Mouse (Mus musculus) gonadal fat pad, adult 2 months (tissue): ENCODE data around the gene Defb45. TPM values are rescaled to one million over a fixed set of nuclear protein-coding genes. Genes with fewer than 3 reads are reported as not detected.

Experiments
- DNase-seq: peaks from one replicate; pipeline ENCODE4 v3.0.0-alpha.2; 2012; ENCODE audit warnings: low read depth
- polyA plus RNA-seq: library from polyadenylated mRNA; depleted of rRNA; stranded (reverse); fragments of >200 nt; gene quantifications from 2 replicates; pipeline ENCODE4 v1.2.3, GENCODE M21; 2012

Gene Defb45
- polyA plus RNA-seq, 1 experiment = 162 TPM

GRCm38 (mm10) chr2:152608719-152609118, 9.5 kb upstream of the Defb45 start:
- no peak for DNase-seq

- no peak for DNase-seq
These were observed 8.5 kb upstream of the Defb45 start for GRCm38 (mm10) chr2:152607746-152608145.

- no peak for DNase-seq
These were observed 4.9 kb upstream of the Defb45 start, which contains the start of gene Defb36 for GRCm38 (mm10) chr2:152604057-152604456. Defb36 (plus strand) TSS chr2:152604327.

- DNase-seq = no peak
These were observed 2.2 kb upstream of the Defb45 start for GRCm38 (mm10) chr2:152601275-152601960.

GRCm38 (mm10) chr2:152600076-152600475, 877 bp upstream of the Defb45 start:
- DNase-seq = no peak

GRCm38 (mm10) chr2:152589021-152589420, 10.2 kb downstream of the Defb45 start:
- DNase-seq = no peak

GRCm38 (mm10) chr2:152588450-152588849, 10.7 kb downstream of the Defb45 start:
- no peak for DNase-seq

GRCm38 (mm10) chr2:152586926-152587560, 12.2 kb downstream of the Defb45 start:
- DNase-seq = no peak

GRCm38 (mm10) chr2:152580612-152581011, 18.6 kb downstream of the Defb45 start:
- no peak for DNase-seq

GRCm38 (mm10) chr2:152580107-152580506, 19.1 kb downstream of the Defb45 start, which contains the start of gene Defb19:
Defb19 (minus strand) TSS chr2:152580312.
- DNase-seq = no peak

GRCm38 (mm10) chr2:152573484-152573883, 25.7 kb downstream of the Defb45 start:
- no peak for DNase-seq

- no peak for DNase-seq
These were observed 26.9 kb downstream of the Defb45 start, which contains the start of gene Defb21 for GRCm38 (mm10) chr2:152572114-152572794. Defb21 (plus strand) TSS chr2:152572744.

GRCm38 (mm10) chr2:152570313-152570712, 28.9 kb downstream of the Defb45 start:
- DNase-seq = no peak

GRCm38 (mm10) chr2:152569881-152570280, 29.3 kb downstream of the Defb45 start:
- DNase-seq = no peak

- DNase-seq = no peak
These were observed 30.2 kb downstream of the Defb45 start, which contains the start of gene Gm17416 for GRCm38 (mm10) chr2:152569038-152569437. Gm17416 (plus strand) TSS chr2:152569338.

- no peak for DNase-seq
These were observed 42.5 kb downstream of the Defb45 start for GRCm38 (mm10) chr2:152556655-152557054.

GRCm38 (mm10) chr2:152553774-152554423, 45.3 kb downstream of the Defb45 start:
- DNase-seq = no peak

GRCm38 (mm10) chr2:152548124-152548523, 51.1 kb downstream of the Defb45 start:
- no peak for DNase-seq

GRCm38 (mm10) chr2:152544691-152545090, 54.5 kb downstream of the Defb45 start:
- no peak for DNase-seq

- no peak for DNase-seq
These were observed 55.7 kb downstream of the Defb45 start for GRCm38 (mm10) chr2:152543478-152543877.
